Comparison of ENCODE assay signal across 16 mouse cellular contexts in genomic region chr12:104656146-104656545, GRCm38 (mm10).
"Had no signal": no experiment of that assay in that cellular context is flagged by ENCODE, and none has a peak within 500 bp of the region (broad histone marks: within the 10 kb centered on the region; RNA-seq: fewer than 3 reads in every experiment).

No protein-coding gene starts in this region.

- H3K9me3 ChIP-seq: liver, embryonic 15.5 days; lung, embryonic 15.5 days had no signal

- ATAC-seq: liver, postnatal 0 days; lung, postnatal 0 days had no signal

- H3K9ac ChIP-seq: liver, embryonic 15.5 days; liver, postnatal 0 days; lung, embryonic 15.5 days; midbrain, embryonic 12.5 days; neural tube, embryonic 12.5 days had no signal

- H3K36me3 ChIP-seq: liver, embryonic 15.5 days; lung, embryonic 15.5 days; midbrain, embryonic 12.5 days; neural tube, embryonic 12.5 days had no signal

- H3K27me3 ChIP-seq: liver, embryonic 15.5 days; lung, embryonic 15.5 days; megakaryocyte, embryonic 14.5 days; midbrain, embryonic 12.5 days; neural tube, embryonic 12.5 days had no signal

- H3K27ac ChIP-seq: liver, embryonic 15.5 days; lung, embryonic 15.5 days; macrophage; midbrain, embryonic 12.5 days; neural tube, embryonic 12.5 days had no signal

- H3K4me1 ChIP-seq: liver, embryonic 15.5 days; lung, embryonic 15.5 days; megakaryocyte, embryonic 14.5 days had no signal

- H3K4me3 ChIP-seq: liver, embryonic 15.5 days; lung, embryonic 15.5 days; megakaryocyte, embryonic 14.5 days; midbrain, embryonic 12.5 days; neural tube, embryonic 12.5 days had no signal

- H3K4me2 ChIP-seq: liver, embryonic 15.5 days; lung, embryonic 15.5 days; midbrain, embryonic 12.5 days; neural tube, embryonic 12.5 days had no signal

- DNase-seq: liver, postnatal 0 days; lung, adult 2 months; lung, postnatal 14 days; lung, postnatal 36 days; midbrain, embryonic 14.5 days; right cerebral cortex, postnatal 14 days; thymus, adult 18-20 months; thymus, postnatal 14 days; thymus, postnatal 36 days had no signal
